Mouse (Mus musculus): Measurements from ENCODE around the gene Sox12.

DNA sequence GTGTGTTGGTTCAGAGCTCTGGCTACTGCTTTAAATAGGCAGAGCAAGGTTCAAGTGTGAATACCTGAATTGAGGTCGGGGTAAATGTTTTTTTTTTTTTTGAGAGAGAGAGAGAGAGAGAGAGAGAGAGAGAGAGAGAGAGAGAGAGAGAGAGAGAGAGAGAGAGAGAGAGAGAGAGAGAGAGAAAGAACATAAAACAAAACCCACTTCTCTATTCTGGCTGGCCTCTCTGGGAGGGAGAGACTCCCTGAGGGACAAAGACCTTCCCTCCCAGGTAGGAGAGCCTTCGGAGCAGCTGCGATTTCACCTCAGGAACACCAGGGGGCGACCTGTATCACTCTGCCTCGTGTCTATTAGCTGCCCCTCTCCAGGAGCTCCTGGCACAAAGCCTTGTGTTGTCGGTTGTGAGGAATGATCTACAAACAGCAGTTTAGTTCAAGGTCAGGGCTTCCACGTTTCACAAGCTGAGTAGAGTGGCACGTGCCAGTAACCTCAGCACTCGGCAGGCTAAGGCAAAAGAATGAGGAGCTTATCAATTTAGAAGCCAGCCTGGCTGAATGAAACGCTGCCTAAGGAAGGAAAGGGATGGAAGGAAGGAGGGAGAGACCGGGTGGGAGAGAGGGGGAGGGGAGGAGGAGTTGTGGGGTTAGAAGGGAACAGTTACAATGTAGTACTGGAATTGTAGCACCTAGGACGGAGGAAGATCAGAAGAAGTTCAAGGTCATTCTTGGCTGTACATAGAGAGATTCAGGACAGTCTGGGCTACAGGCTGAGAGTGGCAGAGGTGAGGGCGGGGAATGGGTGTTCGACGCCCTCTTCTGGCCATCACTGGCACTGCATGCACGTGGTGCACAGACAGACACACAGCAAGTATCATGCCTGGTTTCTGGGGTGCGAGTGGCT lies 34.4 kb downstream of the Sox12 start:
- TF ChIP-seq CTCF (IDR thresholded peaks at IDR 0.05; ENCODE audit: low read depth) (peak; percentile 93), EP300 (IDR thresholded peaks at IDR 0.05; ENCODE audit: low read depth) (no peak)

Data from liver, embryonic 14.5 days (tissue).